Mouse (Mus musculus) liver, adult 10 weeks (tissue): ENCODE results near the gene Hs3st1. TPM values are rescaled to one million over a fixed set of nuclear protein-coding genes. Genes with fewer than 3 reads are reported as not detected.

Source experiments
- polyA plus RNA-seq: library from polyadenylated mRNA; stranded (reverse); fragments of 350-450 nt; fragmentation: Illumina TruSeq; extraction: RNeasy Lipid Tissue Mini Kit (QIAGEN cat#74804); gene quantifications from one replicate; pipeline ENCODE4 v1.2.3, GENCODE M21; 2014; ENCODE audit warnings: low read depth, low replicate concordance

Gene Hs3st1
- not detected for polyA plus RNA-seq

DNA sequence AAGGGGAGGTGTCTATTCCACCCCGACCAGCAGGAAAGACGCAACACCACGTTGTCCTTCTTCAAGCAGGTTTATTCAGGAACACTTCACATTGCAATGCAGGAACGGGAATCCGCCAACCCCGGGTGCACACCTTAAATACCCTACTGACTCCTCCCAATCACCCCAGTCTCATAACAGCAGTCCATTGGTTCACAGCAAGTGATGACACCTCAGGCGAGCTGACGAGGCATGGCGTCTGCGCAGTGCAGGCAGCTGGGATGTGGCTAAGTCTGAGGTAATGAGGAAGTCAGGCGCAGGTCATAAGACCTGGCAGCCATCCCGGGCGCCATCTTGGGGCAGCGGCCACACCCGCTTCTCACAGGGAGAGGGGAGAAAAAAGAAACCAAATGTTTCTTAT lies at the start of gene Hs3st1:
Gene Hs3st1, minus strand, starts transcription at position 101 of the 400 bp plus-strand sequence.

